In genomic region chr16:77461459-77461858, GRCm38 (mm10) we compare ENCODE assay signal across 26 mouse cellular contexts.
DNase-seq lines count a peak whose midpoint lies in the region; ATAC-seq and TF ChIP-seq lines count a peak whose summit lies in the region.
"Had no signal": no experiment of that assay in that cellular context is flagged by ENCODE, and none has a peak within 500 bp of the region (broad histone marks: within the 10 kb centered on the region; RNA-seq: fewer than 3 reads in every experiment).

No protein-coding gene starts in this region.

- 33% methylated on average over 1 of the region's 1 CpGs for WGBS in midbrain, embryonic 12.5 days
- WGBS in midbrain, embryonic 16.5 days = 60% methylated on average over 1 of the region's 1 CpGs
- WGBS in hindbrain, postnatal 0 days = 32% methylated on average over 1 of the region's 1 CpGs
- WGBS in neural tube, embryonic 15.5 days = 4% methylated on average over 1 of the region's 1 CpGs

- no peak overlapping the region for H3K4me2 ChIP-seq in midbrain, embryonic 12.5 days (replicated peaks)
- H3K4me2 ChIP-seq in midbrain, embryonic 16.5 days (ENCODE audit: low read length) = no peak overlapping the region
- no peak overlapping the region for H3K4me2 ChIP-seq in hindbrain, postnatal 0 days (ENCODE audit: low read depth, low read length)
- no peak overlapping the region for H3K4me2 ChIP-seq in neural tube, embryonic 15.5 days
- H3K4me2 ChIP-seq: forebrain, embryonic 13.5 days; heart, embryonic 13.5 days; lung, embryonic 15.5 days had no signal

- no peak for TF ChIP-seq CTCF in hindbrain, postnatal 0 days (IDR thresholded peaks at IDR 0.05; ENCODE audit: low read depth)

- H3K9me3 ChIP-seq in midbrain, embryonic 12.5 days = no peaks in the 10 kb centered on the region
- no peaks in the 10 kb centered on the region for H3K9me3 ChIP-seq in midbrain, embryonic 16.5 days (replicated peaks; ENCODE audit: control insufficient read depth, low read length, poor library complexity, severe bottlenecking)
- no peaks in the 10 kb centered on the region for H3K9me3 ChIP-seq in hindbrain, postnatal 0 days (ENCODE audit: low read length)
- no peaks in the 10 kb centered on the region for H3K9me3 ChIP-seq in neural tube, embryonic 15.5 days (replicated peaks)
- H3K9me3 ChIP-seq: forebrain, embryonic 13.5 days; heart, embryonic 13.5 days; lung, embryonic 15.5 days had no signal

- H3K9ac ChIP-seq in midbrain, embryonic 12.5 days (replicated peaks) = no peak overlapping the region
- H3K9ac ChIP-seq in midbrain, embryonic 16.5 days (ENCODE audit: low read depth, low read length) = no peak overlapping the region
- H3K9ac ChIP-seq in hindbrain, postnatal 0 days (replicated peaks; ENCODE audit: low read length) = no peak overlapping the region
- no peak overlapping the region for H3K9ac ChIP-seq in neural tube, embryonic 15.5 days (replicated peaks)
- H3K9ac ChIP-seq: forebrain, embryonic 13.5 days; heart, embryonic 13.5 days; lung, embryonic 15.5 days had no signal

- H3K4me1 ChIP-seq in midbrain, embryonic 12.5 days = peaks cover 9% of the 10 kb centered on the region; the same call in 1 of the 2 replicates
- no peaks in the 10 kb centered on the region for H3K4me1 ChIP-seq in midbrain, embryonic 16.5 days (ENCODE audit: control insufficient read depth, insufficient read depth, low read length)
- no peaks in the 10 kb centered on the region for H3K4me1 ChIP-seq in hindbrain, postnatal 0 days (ENCODE audit: insufficient read depth, low read length)
- H3K4me1 ChIP-seq in neural tube, embryonic 15.5 days = peaks cover 4% of the 10 kb centered on the region

- no peaks in the 10 kb centered on the region for H3K36me3 ChIP-seq in midbrain, embryonic 12.5 days
- no peaks in the 10 kb centered on the region for H3K36me3 ChIP-seq in midbrain, embryonic 16.5 days (ENCODE audit: control insufficient read depth, insufficient read depth, low read length)
- H3K36me3 ChIP-seq in hindbrain, postnatal 0 days (ENCODE audit: insufficient read depth, low read length) = no peaks in the 10 kb centered on the region
- H3K36me3 ChIP-seq in neural tube, embryonic 15.5 days = no peaks in the 10 kb centered on the region
- H3K36me3 ChIP-seq: heart, embryonic 13.5 days; lung, embryonic 15.5 days had no signal

- H3K27me3 ChIP-seq in midbrain, embryonic 12.5 days = no peaks in the 10 kb centered on the region
- no peaks in the 10 kb centered on the region for H3K27me3 ChIP-seq in midbrain, embryonic 16.5 days (ENCODE audit: control insufficient read depth, insufficient read depth, low read depth, low read length)
- H3K27me3 ChIP-seq in hindbrain, postnatal 0 days (ENCODE audit: insufficient read depth, low read length) = no peaks in the 10 kb centered on the region
- no peaks in the 10 kb centered on the region for H3K27me3 ChIP-seq in neural tube, embryonic 15.5 days (replicated peaks)
- H3K27me3 ChIP-seq: forebrain, embryonic 13.5 days; heart, embryonic 13.5 days; lung, embryonic 15.5 days had no signal

- no peak overlapping the region for H3K4me3 ChIP-seq in midbrain, embryonic 12.5 days
- H3K4me3 ChIP-seq in midbrain, embryonic 16.5 days (ENCODE audit: low read depth, low read length) = no peak overlapping the region
- H3K4me3 ChIP-seq in hindbrain, postnatal 0 days (ENCODE audit: low read length) = no peak overlapping the region
- H3K4me3 ChIP-seq in neural tube, embryonic 15.5 days (replicated peaks) = no peak overlapping the region
- H3K4me3 ChIP-seq: forebrain, embryonic 13.5 days; heart, embryonic 13.5 days; lung, embryonic 15.5 days had no signal

- no peak overlapping the region for H3K27ac ChIP-seq in midbrain, embryonic 12.5 days (replicated peaks)
- no peak overlapping the region for H3K27ac ChIP-seq in midbrain, embryonic 16.5 days (ENCODE audit: low read length)
- H3K27ac ChIP-seq in hindbrain, postnatal 0 days = no peak overlapping the region
- H3K27ac ChIP-seq in neural tube, embryonic 15.5 days (replicated peaks) = peak overlapping the region; percentile 54; the same call in 1 of the 2 replicates
- H3K27ac ChIP-seq: forebrain, embryonic 13.5 days; heart, embryonic 13.5 days; kidney, postnatal 0 days; lung, embryonic 15.5 days had no signal

- peak; percentile 40 for DNase-seq in retina, embryonic 14.5 days (ENCODE audit: low spot score)
- DNase-seq in retina, postnatal 1 day = no peak
- DNase-seq in hindbrain, postnatal 0 days (ENCODE audit: low spot score) = peak; percentile 12
- no peak for DNase-seq in spleen, adult 18-20 months
- no peak for DNase-seq in left cerebral cortex, adult 8-10 months (ENCODE audit: low spot score in 2 of 2)
- DNase-seq: adrenal gland, adult 2 months; adrenal gland, postnatal 36 days; B cell, adult 2 months; cerebellum, adult 2 months; cerebellum, postnatal 14 days; gastrocnemius, postnatal 10 days; heart, postnatal 10 days; kidney, adult 8-10 months; layer of hippocampus, adult 9-11 months; liver; lung, postnatal 36 days; right cerebral cortex, postnatal 4 days had no signal

- peak; percentile 58; the same call in 1 of the 2 replicates for ATAC-seq in midbrain, embryonic 12.5 days (ENCODE audit: low FRiP score, low read depth)
- ATAC-seq in midbrain, embryonic 16.5 days = no peak
- no peak for ATAC-seq in hindbrain, postnatal 0 days
- ATAC-seq in neural tube, embryonic 15.5 days (ENCODE audit: low FRiP score) = peak; percentile 66
- ATAC-seq: activated CD4-positive, CD25-positive, alpha-beta regulatory T cell, adult 4 months; forebrain, embryonic 13.5 days; intestine, embryonic 16.5 days had no signal

Comparison
In these comparisons a context has a peak if more than half of its experiments do, and no peak if none do; other contexts are left out.
1. ATAC-seq: peak in midbrain, embryonic 12.5 days (single experiment) and neural tube, embryonic 15.5 days (single experiment); none in midbrain, embryonic 16.5 days (single experiment) and hindbrain, postnatal 0 days (single experiment).
2. DNase-seq: peak in retina, embryonic 14.5 days (single experiment) and hindbrain, postnatal 0 days (single experiment); none in retina, postnatal 1 day (single experiment), spleen, adult 18-20 months (0 of 2) and left cerebral cortex, adult 8-10 months (0 of 2).